Mouse (Mus musculus) cerebellum, adult 2 months (tissue): ENCODE measurements around the gene Slc16a5.

ENCODE experiments used
- CTCF ChIP-seq: fragments of 200-500 bp; IDR thresholded peaks from 2 replicates; pipeline ENCODE4 v1.5.1; 2011; ENCODE audit warnings: low read depth, mild to moderate bottlenecking, control low read depth, low read length, moderate library complexity, borderline replicate concordance; ENCODE audit not compliant: insufficient read depth
- POLR2A ChIP-seq: fragments of 200-500 bp; IDR thresholded peaks from 2 replicates; pipeline ENCODE4 v1.6.1; 2011; ENCODE audit warnings: low read length, control low read depth, borderline replicate concordance; ENCODE audit not compliant: insufficient read depth

DNA sequence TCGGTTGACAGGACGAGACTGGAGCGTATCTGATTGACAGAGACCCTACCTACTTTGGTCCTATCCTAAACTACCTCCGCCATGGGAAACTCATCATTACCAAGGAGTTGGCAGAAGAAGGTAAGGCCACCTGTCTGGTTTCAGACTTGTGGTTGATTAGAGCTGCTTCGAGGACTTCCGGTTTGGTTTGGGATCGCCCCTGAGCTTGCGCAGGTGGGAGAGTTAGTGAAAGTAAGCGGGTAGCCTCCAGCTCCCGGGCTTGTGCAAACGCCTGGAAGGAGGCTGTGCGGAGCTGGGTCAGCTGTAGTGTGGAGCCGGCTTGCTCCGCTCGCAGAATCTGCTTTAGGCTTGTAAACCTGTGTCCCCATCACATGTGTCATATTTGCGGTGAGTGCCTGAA, 40.3 kb upstream of the Slc16a5 start:
- TF ChIP-seq CTCF (no peak), POLR2A (no peak)
